Mouse (Mus musculus) limb, embryonic 14.5 days (tissue): ENCODE data around the gene Myef2. TPM values are rescaled to one million over a fixed set of nuclear protein-coding genes. Genes with fewer than 3 reads are reported as not detected.

ENCODE experiments used
- ATAC-seq: fragments of 200-750 bp; cut with Nextera tagmentation; 2 replicates; pipeline ENCODE4 v1.8.0; 2017; ENCODE audit warnings: low read depth, moderate number of reproducible peaks, moderate TSS enrichment; ENCODE audit not compliant: low FRiP score
- DNase-seq: peaks from one replicate; pipeline ENCODE4 v3.0.0-alpha.2; 2015; ENCODE audit warnings: low spot score
- H3K27ac ChIP-seq: fragments of 300-500 bp; sonication (generic); replicated peaks from 2 replicates; pipeline ENCODE4 v1.5.1; 2014; ENCODE audit warnings: low read depth, mild to moderate bottlenecking, low read length, moderate library complexity, mixed read lengths
- H3K27me3 ChIP-seq: fragments of 300-500 bp; sonication (generic); 2 replicates; pipeline ENCODE4 v1.6.1; 2014; ENCODE audit warnings: low read length, mixed read lengths; ENCODE audit not compliant: control insufficient read depth, insufficient read depth
- H3K36me3 ChIP-seq: fragments of 300-500 bp; sonication (generic); 2 replicates; pipeline ENCODE4 v1.6.1; 2014; ENCODE audit warnings: mild to moderate bottlenecking, low read length, moderate library complexity, mixed read lengths; ENCODE audit not compliant: control insufficient read depth, insufficient read depth
- H3K4me1 ChIP-seq: fragments of 300-500 bp; sonication (generic); 2 replicates; pipeline ENCODE4 v1.6.1; 2014; ENCODE audit warnings: antibody characterized with exemption, low read length, mixed read lengths; ENCODE audit not compliant: control insufficient read depth, insufficient read depth
- H3K4me2 ChIP-seq: fragments of 300-500 bp; sonication (generic); replicated peaks from 2 replicates; pipeline ENCODE4 v1.6.1; 2014; ENCODE audit warnings: low read depth, mild to moderate bottlenecking, low read length, moderate library complexity; ENCODE audit not compliant: severe bottlenecking
- H3K4me3 ChIP-seq: fragments of 300-500 bp; sonication (generic); replicated peaks from 2 replicates; pipeline ENCODE4 v1.5.1; 2014; ENCODE audit warnings: low read length
- H3K9ac ChIP-seq: fragments of 300-500 bp; sonication (generic); 2 replicates; pipeline ENCODE4 v1.6.1; 2014; ENCODE audit warnings: mild to moderate bottlenecking, low read depth, low read length, moderate library complexity; ENCODE audit not compliant: severe bottlenecking
- H3K9me3 ChIP-seq: fragments of 300-500 bp; sonication (generic); 2 replicates; pipeline ENCODE4 v1.6.1; 2016; ENCODE audit warnings: low read length; ENCODE audit not compliant: control insufficient read depth
- POLR2A ChIP-seq: fragments of 200-500 bp; IDR thresholded peaks from 2 replicates; pipeline ENCODE4 v1.8.0; 2012; ENCODE audit warnings: inconsistent platforms, mild to moderate bottlenecking, moderate library complexity, borderline replicate concordance; ENCODE audit not compliant: insufficient read depth, insufficient read length; ENCODE audit errors: extremely low read depth
- WGBS: fragments of 180-500 bp; shearing (Covaris S2); extraction: QIAGEN DNeasy Blood & Tissue Kit; methylation state at CpG from one replicate; pipeline ENCODE4 v1.1.7; 2014; 5-methylcytosine and 5-hydroxymethylcytosine counted together
- polyA plus RNA-seq, 2 experiments: library from polyadenylated mRNA; depleted of rRNA in 1 of 2; stranded (reverse) in 1 of 2; unstranded in 1 of 2; fragments of >200 nt; fragmentation: Nextera tagmentation in 1 of 2; extraction: Ambion mirVana in 1 of 2; gene quantifications; 2 replicates each; pipeline versions ENCODE4 v1.2.1 to v1.2.3; 2012 to 2014

The Myef2 gene
- polyA plus RNA-seq, 2 experiments: 96.5 to 103 TPM

- Histone ChIP-seq H3K27me3 (no peaks in the 10 kb centered on the region), H3K27ac (no peak overlapping the region), H3K4me2 (no peak overlapping the region), H3K4me1 (0 out of 2 replicates have a peak, but pooled peaks cover 4% of the 10 kb centered on the region), H3K9ac (no peak overlapping the region), H3K9me3 (no peaks in the 10 kb centered on the region), H3K36me3 (peaks cover 49% of the 10 kb centered on the region), H3K4me3 (no peak overlapping the region)
- 93% methylated on average over 7 of the region's 7 CpGs for WGBS
- no peak for ATAC-seq
- DNase-seq: no peak
- TF ChIP-seq POLR2A: no peak
Measured at GRCm38 (mm10) chr2:125088757-125089156, 34.7 kb downstream of the Myef2 start.

GRCm38 (mm10) chr2:125083879-125084278 lies 39.6 kb downstream of the Myef2 start:
- no peak overlapping the region for H3K4me3 ChIP-seq
- no peaks in the 10 kb centered on the region for H3K27me3 ChIP-seq
- no peak overlapping the region for H3K4me2 ChIP-seq
- peaks cover 43% of the 10 kb centered on the region for H3K36me3 ChIP-seq
- 0 out of 2 replicates have a peak, but pooled peaks cover 4% of the 10 kb centered on the region for H3K4me1 ChIP-seq
- TF ChIP-seq POLR2A: no peak
- ATAC-seq (no peak), DNase-seq (no peak)
- no peaks in the 10 kb centered on the region for H3K9me3 ChIP-seq
- H3K27ac ChIP-seq: no peak overlapping the region
- H3K9ac ChIP-seq: no peak overlapping the region
- 21% methylated on average over 1 of the region's 1 CpGs for WGBS

GRCm38 (mm10) chr2:125073056-125073780 lies 50.2 kb downstream of the Myef2 start:
- ATAC-seq: no peak
- Histone ChIP-seq H3K4me3 (no peak overlapping the region), H3K9me3 (no peaks in the 10 kb centered on the region), H3K27ac (no peak overlapping the region), H3K27me3 (no peaks in the 10 kb centered on the region), H3K4me2 (no peak overlapping the region), H3K4me1 (no peaks in the 10 kb centered on the region), H3K9ac (no peak overlapping the region), H3K36me3 (no peaks in the 10 kb centered on the region)
- no peak for TF ChIP-seq POLR2A
- 59% methylated on average over 3 of the region's 3 CpGs for WGBS
- no peak for DNase-seq

GRCm38 (mm10) chr2:125068696-125069095 lies 54.8 kb downstream of the Myef2 start:
- H3K9ac ChIP-seq: no peak overlapping the region
- 87% methylated on average over 12 of the region's 12 CpGs for WGBS
- no peaks in the 10 kb centered on the region for H3K27me3 ChIP-seq
- no peak overlapping the region for H3K27ac ChIP-seq
- no peak for TF ChIP-seq POLR2A
- DNase-seq (no peak), ATAC-seq (no peak)
- no peaks in the 10 kb centered on the region for H3K9me3 ChIP-seq
- H3K4me3 ChIP-seq: no peak overlapping the region
- H3K4me2 ChIP-seq: no peak overlapping the region
- H3K36me3 ChIP-seq: no peaks in the 10 kb centered on the region
- H3K4me1 ChIP-seq: no peaks in the 10 kb centered on the region

- Histone ChIP-seq H3K27ac (no peak within 1 kb of the TSS), H3K27me3 (no peaks in the 10 kb centered on the region), H3K36me3 (no peaks in the 10 kb centered on the region), H3K4me2 (no peak within 1 kb of the TSS), H3K9me3 (no peaks in the 10 kb centered on the region), H3K4me1 (no peaks in the 10 kb centered on the region), H3K9ac (no peak within 1 kb of the TSS), H3K4me3 (no peak within 1 kb of the TSS)
- ATAC-seq: no peak
- WGBS: 68% methylated on average over 7 of the region's 10 CpGs
- no peak for TF ChIP-seq POLR2A
- DNase-seq: no peak
Measured at GRCm38 (mm10) chr2:125067894-125068293, 55.6 kb downstream of the Myef2 start, which contains the start of gene Slc24a5. Gene Slc24a5 (plus strand): TSS chr2:125068124.
